In the genomic region with DNA sequence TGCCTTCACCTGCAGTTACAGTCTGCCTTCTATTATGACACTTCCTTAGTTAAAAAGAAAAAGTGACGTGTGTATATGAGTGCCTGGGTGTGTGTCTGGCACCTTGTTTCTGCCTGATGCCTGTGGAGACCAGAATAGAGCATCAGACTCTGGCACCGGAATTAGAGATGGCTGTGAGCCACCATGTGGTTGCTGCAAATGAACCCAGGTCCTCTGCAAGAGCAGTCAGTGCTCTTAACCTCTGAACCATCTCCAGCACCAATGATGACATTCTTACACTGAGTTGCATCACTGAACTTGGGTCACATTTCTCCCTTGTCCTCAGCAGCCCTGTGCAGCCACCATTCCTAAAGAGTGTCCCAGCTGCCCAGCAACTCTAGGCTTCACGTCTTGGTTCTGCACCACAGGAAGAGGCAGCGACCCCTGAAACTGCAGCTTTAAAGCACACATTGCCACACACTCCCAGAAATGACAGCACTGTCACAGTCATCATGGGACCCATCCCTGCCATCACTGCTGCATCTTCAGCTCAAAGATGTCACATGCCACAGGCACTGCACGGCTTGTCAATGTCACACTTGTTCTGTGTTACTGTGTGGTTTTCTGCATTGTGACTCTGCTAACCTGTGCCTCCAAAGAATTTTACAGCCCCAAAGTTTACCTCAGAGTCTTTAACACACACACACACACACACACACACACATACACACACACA, we compare ENCODE assay signal across 11 mouse cellular contexts. TPM values are rescaled to one million over a fixed set of nuclear protein-coding genes. Genes with fewer than 3 reads are reported as not detected.
A peak's percentile ranks its signal among the peaks of the same experiment; 100 is the strongest.
DNase-seq lines count a peak whose midpoint lies in the region; ATAC-seq and TF ChIP-seq lines count a peak whose summit lies in the region.
"Had no signal": no experiment of that assay in that cellular context is flagged by ENCODE, and none has a peak within 500 bp of the region (broad histone marks: within the 10 kb centered on the region; RNA-seq: fewer than 3 reads in every experiment).

No protein-coding gene starts in this region.

- H3K4me1 ChIP-seq in liver, postnatal 0 days (ENCODE audit: insufficient read depth): peaks cover 42% of the 10 kb centered on the region
- no peaks in the 10 kb centered on the region for H3K4me1 ChIP-seq in forebrain, embryonic 12.5 days
- H3K4me1 ChIP-seq: embryonic facial prominence, embryonic 12.5 days; hindbrain, embryonic 15.5 days had no signal

- H3K4me3 ChIP-seq in liver, postnatal 0 days (ENCODE audit: low read depth, low read length): no peak overlapping the region
- H3K4me3 ChIP-seq in forebrain, embryonic 12.5 days (replicated peaks): no peak overlapping the region
- H3K4me3 ChIP-seq: embryonic facial prominence, embryonic 12.5 days; hindbrain, embryonic 15.5 days had no signal

- no peaks in the 10 kb centered on the region for H3K27me3 ChIP-seq in liver, postnatal 0 days (ENCODE audit: insufficient read depth, low read length)
- H3K27me3 ChIP-seq in forebrain, embryonic 12.5 days: no peaks in the 10 kb centered on the region
- H3K27me3 ChIP-seq: embryonic facial prominence, embryonic 12.5 days; hindbrain, embryonic 15.5 days had no signal

- peak; percentile 87 for ATAC-seq in liver, postnatal 0 days
- ATAC-seq in forebrain, embryonic 12.5 days (ENCODE audit: low FRiP score): no peak

- H3K4me2 ChIP-seq in liver, postnatal 0 days (ENCODE audit: low read depth, low read length): peak overlapping the region; percentile 3; the same call in 1 of the 2 replicates
- no peak overlapping the region for H3K4me2 ChIP-seq in forebrain, embryonic 12.5 days
- H3K4me2 ChIP-seq: embryonic facial prominence, embryonic 12.5 days; hindbrain, embryonic 15.5 days had no signal

- WGBS in liver, postnatal 0 days (ENCODE audit: insufficient replicate concordance): 41% methylated on average over 5 of the region's 5 CpGs
- 83% methylated on average over 5 of the region's 5 CpGs for WGBS in forebrain, embryonic 12.5 days

- peak; percentile 75; the same call in 1 of the 2 replicates for TF ChIP-seq EP300 in liver, postnatal 0 days (IDR thresholded peaks at IDR 0.05; ENCODE audit: low read depth)

- peak overlapping the region; percentile 78 for H3K27ac ChIP-seq in liver, postnatal 0 days (ENCODE audit: low read depth)
- no peak overlapping the region for H3K27ac ChIP-seq in forebrain, embryonic 12.5 days
- H3K27ac ChIP-seq: embryonic facial prominence, embryonic 12.5 days; hindbrain, embryonic 15.5 days had no signal

- 0 out of 2 replicates have a peak, but pooled peaks have one; percentile 9 for TF ChIP-seq CTCF in liver, postnatal 0 days (IDR thresholded peaks at IDR 0.05; ENCODE audit: low read depth)

- no peaks in the 10 kb centered on the region for H3K9me3 ChIP-seq in liver, postnatal 0 days (ENCODE audit: low read length)
- H3K9me3 ChIP-seq in forebrain, embryonic 12.5 days: no peaks in the 10 kb centered on the region
- H3K9me3 ChIP-seq: embryonic facial prominence, embryonic 12.5 days; G1E; hindbrain, embryonic 15.5 days had no signal

- H3K36me3 ChIP-seq in liver, postnatal 0 days (replicated peaks; ENCODE audit: insufficient read depth, low read length): peaks cover 3% of the 10 kb centered on the region; the same call in 1 of the 2 replicates
- no peaks in the 10 kb centered on the region for H3K36me3 ChIP-seq in forebrain, embryonic 12.5 days (replicated peaks)
- H3K36me3 ChIP-seq: embryonic facial prominence, embryonic 12.5 days; G1E; hindbrain, embryonic 15.5 days had no signal

- no peak overlapping the region; the same call in 1 of the 2 replicates for H3K9ac ChIP-seq in liver, postnatal 0 days (replicated peaks)
- no peak overlapping the region for H3K9ac ChIP-seq in forebrain, embryonic 12.5 days
- H3K9ac ChIP-seq: embryonic facial prominence, embryonic 12.5 days; hindbrain, embryonic 15.5 days had no signal

- DNase-seq in gastrocnemius, adult 18-20 months (ENCODE audit: low spot score): peak; percentile 54
- DNase-seq in gastrocnemius, postnatal 10 days: no peak
- peak; percentile 30 to 36 for DNase-seq in B cell, adult 2 months
- DNase-seq in cerebellum, adult 9-11 months: peak; percentile 33
- peak; percentile 68 for DNase-seq in liver, postnatal 0 days
- no peak for DNase-seq in urinary bladder, adult 2 months (ENCODE audit: low spot score)
- DNase-seq in layer of hippocampus, postnatal 10 days (ENCODE audit: low spot score in 2 of 2): no peak

RNA-seq across cellular contexts. Expression of a gene that starts 13.2 kb away (rescaled TPM):
- 1 to 10 TPM; 2.5 to 3.3 TPM for total RNA-seq in gastrocnemius, adult 18-20 months (2021)
- total RNA-seq in gastrocnemius, postnatal 10 days (2021): 1 to 10 TPM; 1.8 to 2.9 TPM
- 34.0 and 39.8 TPM in 2 replicates for polyA plus RNA-seq in liver, postnatal 0 days (2015; fragmentation: Nextera tagmentation; extraction: Ambion mirVana)
- 20.4 and 23.6 TPM in 2 replicates for polyA plus RNA-seq in urinary bladder, adult 2 months (2012; rRNA removed)
- 10 to 100 TPM; 29.2 to 34.1 TPM for total RNA-seq in layer of hippocampus, postnatal 10 days (2021)
- 3.3 and 3.7 TPM in 2 replicates for polyA plus RNA-seq in forebrain, embryonic 12.5 days (2016; fragmentation: Nextera tagmentation; extraction: Ambion mirVana)

Comparison
In these comparisons a context has a peak if more than half of its experiments do, and no peak if none do; other contexts are left out.
1. DNase-seq: peak in gastrocnemius, adult 18-20 months (single experiment), B cell, adult 2 months (2 of 2), cerebellum, adult 9-11 months (single experiment) and liver, postnatal 0 days (single experiment); none in gastrocnemius, postnatal 10 days (single experiment), urinary bladder, adult 2 months (single experiment) and layer of hippocampus, postnatal 10 days (0 of 2).
2. RNA of a gene that starts 13.2 kb away (total RNA-seq): 29.2 to 34.1 TPM in layer of hippocampus, postnatal 10 days; 2.5 to 3.3 TPM in gastrocnemius, adult 18-20 months and 1.8 to 2.9 TPM in gastrocnemius, postnatal 10 days; every median in the first group is over 4 times any median in the second.